Mouse (Mus musculus) forebrain, embryonic 14.5 days (tissue): Measurements from ENCODE around the gene Il1b. TPM values are rescaled to one million over a fixed set of nuclear protein-coding genes. Genes with fewer than 3 reads are reported as not detected.

Experiments
- ATAC-seq: fragments of 200-750 bp; cut with Nextera tagmentation; 2 replicates; pipeline ENCODE4 v1.8.0; 2017; ENCODE audit warnings: mild to moderate bottlenecking, moderate library complexity
- DNase-seq: peaks from one replicate; pipeline ENCODE4 v3.0.0-alpha.2; 2015; ENCODE audit warnings: low spot score
- H3K27ac ChIP-seq: fragments of 300-500 bp; sonication (generic); 2 replicates; pipeline ENCODE4 v1.5.1; 2014; ENCODE audit warnings: low read depth, mild to moderate bottlenecking, control low read depth, low read length, moderate library complexity
- H3K27me3 ChIP-seq: fragments of 300-500 bp; sonication (generic); replicated peaks from 2 replicates; pipeline ENCODE4 v1.6.1; 2014; ENCODE audit warnings: low read length, control low read depth, mixed read lengths; ENCODE audit not compliant: control insufficient read depth, insufficient read depth
- H3K36me3 ChIP-seq: fragments of 300-500 bp; sonication (generic); 2 replicates; pipeline ENCODE4 v1.6.1; 2014; ENCODE audit warnings: low read length, control low read depth; ENCODE audit not compliant: control insufficient read depth, insufficient read depth
- H3K4me1 ChIP-seq: fragments of 300-500 bp; sonication (generic); 2 replicates; pipeline ENCODE4 v1.6.1; 2014; ENCODE audit warnings: antibody characterized with exemption, low read length, control low read depth; ENCODE audit not compliant: control insufficient read depth, insufficient read depth
- H3K4me2 ChIP-seq: fragments of 300-500 bp; sonication (generic); 2 replicates; pipeline ENCODE4 v1.6.1; 2014; ENCODE audit warnings: mild to moderate bottlenecking, control low read depth, low read length
- H3K4me3 ChIP-seq: fragments of 300-500 bp; sonication (generic); 2 replicates; pipeline ENCODE4 v1.5.1; 2014; ENCODE audit warnings: low read depth, low read length, control low read depth
- H3K9ac ChIP-seq: fragments of 300-500 bp; sonication (generic); 2 replicates; pipeline ENCODE4 v1.6.1; 2014; ENCODE audit warnings: mild to moderate bottlenecking, low read length, control low read depth, moderate library complexity
- H3K9me3 ChIP-seq: fragments of 300-500 bp; sonication (generic); replicated peaks from 2 replicates; pipeline ENCODE4 v1.6.1; 2016; ENCODE audit warnings: low read length, control low read depth, mixed read lengths; ENCODE audit not compliant: control insufficient read depth
- WGBS: fragments of 180-500 bp; shearing (Covaris S2); extraction: QIAGEN DNeasy Blood & Tissue Kit; methylation state at CpG from one replicate; pipeline ENCODE4 v1.1.7; 2014; 5-methylcytosine and 5-hydroxymethylcytosine counted together
- polyA plus RNA-seq: library from polyadenylated mRNA; unstranded; fragments of >200 nt; fragmentation: Nextera tagmentation; extraction: Ambion mirVana; gene quantifications from 2 replicates; pipeline ENCODE4 v1.2.1, GENCODE M21; 2014

The Il1b gene
- polyA plus RNA-seq, 1 experiment from 2014 or later: not detected

DNA sequence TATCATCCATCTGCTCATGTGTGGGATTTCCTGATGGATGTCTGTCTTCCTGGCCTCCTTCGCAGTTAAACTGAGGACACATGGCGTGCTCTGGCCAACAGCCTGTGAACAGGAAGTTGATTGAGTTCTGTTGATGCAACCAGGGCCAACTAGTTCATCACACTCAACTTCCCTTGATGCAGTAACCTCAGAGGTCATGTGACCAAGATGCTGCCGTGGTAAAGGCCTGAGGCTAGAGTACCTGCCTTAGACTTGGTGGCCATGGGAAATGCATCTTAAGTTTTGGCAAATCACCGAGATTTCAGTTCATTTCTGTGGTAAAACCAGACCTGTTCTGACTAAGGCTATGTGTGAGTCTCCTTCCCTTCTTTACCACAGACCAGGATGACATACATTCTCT, 55.1 kb downstream of the Il1b start:
- Histone ChIP-seq H3K9me3 (no peaks in the 10 kb centered on the region), H3K27ac (no peak overlapping the region), H3K4me1 (no peaks in the 10 kb centered on the region), H3K36me3 (no peaks in the 10 kb centered on the region), H3K27me3 (no peaks in the 10 kb centered on the region), H3K9ac (no peak overlapping the region), H3K4me2 (no peak overlapping the region), H3K4me3 (no peak overlapping the region)
- DNase-seq (no peak), ATAC-seq (no peak)
- 85% methylated on average over 4 of the region's 4 CpGs for WGBS

GRCm38 (mm10) chr2:129314880-129315279, 56.1 kb downstream of the Il1b start:
- Histone ChIP-seq H3K4me3 (no peak overlapping the region), H3K9me3 (no peaks in the 10 kb centered on the region), H3K4me2 (no peak overlapping the region), H3K4me1 (no peaks in the 10 kb centered on the region), H3K27ac (no peak overlapping the region), H3K27me3 (no peaks in the 10 kb centered on the region), H3K36me3 (no peaks in the 10 kb centered on the region), H3K9ac (no peak overlapping the region)
- 79% methylated on average over 6 of the region's 6 CpGs for WGBS
- no peak for ATAC-seq
- DNase-seq: no peak

Other genes starting within 250 kb of the Il1b start
- gene Chchd5, start 241.4 kb downstream of the Il1b start, polyA plus RNA-seq: 22.7 and 30.7 TPM in 2 replicates
- gene Slc20a1, start 172.4 kb downstream of the Il1b start, polyA plus RNA-seq: 46.8 and 55.4 TPM in 2 replicates
- 36.6 and 44.2 TPM in 2 replicates for gene Ckap2l, start 73.9 kb downstream of the Il1b start, polyA plus RNA-seq
- gene Il1a, start 61.2 kb downstream of the Il1b start, polyA plus RNA-seq: 0.31 and 0.37 TPM in 2 replicates
- not detected in 2 replicates for gene F830045P16Rik, start 165.5 kb upstream of the Il1b start, polyA plus RNA-seq
- gene Sirpa, start 221.7 kb upstream of the Il1b start, polyA plus RNA-seq: 24.8 and 31.0 TPM in 2 replicates